Mouse (Mus musculus): ENCODE data around the gene Dnah3. TPM values are rescaled to one million over a fixed set of nuclear protein-coding genes. Genes with fewer than 3 reads are reported as not detected.

Dnah3 gene
- polyA plus RNA-seq, 1 experiment from 2014 or later, result not detected

DNA sequence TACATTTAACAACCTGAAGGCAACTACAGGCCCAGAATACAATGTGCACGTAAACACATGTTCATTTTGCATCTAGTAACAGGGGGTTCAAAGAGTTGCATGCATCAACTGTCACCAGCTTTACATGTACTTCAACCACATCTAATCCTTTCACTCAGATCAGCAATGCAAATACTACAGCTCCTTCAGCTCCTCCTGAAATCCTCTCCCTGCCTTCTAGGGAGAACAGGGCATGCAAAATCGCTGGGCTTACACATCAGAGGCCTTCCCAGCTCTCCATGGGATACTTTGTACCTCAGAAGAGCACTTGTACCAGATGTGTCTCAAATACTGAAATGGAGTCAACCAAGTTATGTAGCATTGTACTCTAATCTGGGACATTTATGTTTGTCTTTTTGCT is 222.0 kb downstream of the Dnah3 start:
- no peak for DNase-seq (ENCODE audit: low read depth, low spot score)
- no peak for ATAC-seq
- ChIA-PET CTCF (no interaction called here), POLR2A (no interaction called here)
- TF ChIP-seq CTCF (IDR thresholded peaks at IDR 0.05), result no peak
- in situ Hi-C loops (cut with MboI; ENCODE audit: low pct_unique_long_range_greater_than_20kb), result loop anchor here (25.0 kb wide), 1 partner anchor 764 kb away; the partner anchor contains the start of gene Uqcrc2
- H3K27me3 ChIP-seq, result no peaks in the 10 kb centered on the region

Other genes with a start within 250 kb of the Dnah3 start
- 10.3 TPM for gene Lyrm1, start 199.4 kb downstream of the Dnah3 start, polyA plus RNA-seq (2021)
- gene Dcun1d3, start 199.0 kb downstream of the Dnah3 start, polyA plus RNA-seq (2021), result 10.2 TPM
- gene Tmem159, start 7.1 kb upstream of the Dnah3 start, polyA plus RNA-seq (2021), result 14.3 TPM
- not detected for gene Zp2, start 50.0 kb upstream of the Dnah3 start, polyA plus RNA-seq (2021)
- gene Anks4b, start 78.6 kb upstream of the Dnah3 start, polyA plus RNA-seq (2021), result not detected
- gene Crym, start 106.8 kb upstream of the Dnah3 start, polyA plus RNA-seq (2021), result not detected
- not detected for gene Abca14, start 108.7 kb upstream of the Dnah3 start, polyA plus RNA-seq (2021)
- not detected for gene Abca15, start 233.4 kb upstream of the Dnah3 start, polyA plus RNA-seq (2021)

All from Patski (cell line).